Mouse (Mus musculus): ENCODE measurements around the gene Slc8a1.

Gene Slc8a1

GRCm38 (mm10) chr17:81576893-81577292 is 161.3 kb downstream of the Slc8a1 start:
- no peak for DNase-seq (ENCODE audit: low read depth, low spot score)

GRCm38 (mm10) chr17:81565634-81566372 is 172.4 kb downstream of the Slc8a1 start:
- no peak for DNase-seq (ENCODE audit: low read depth, low spot score)

GRCm38 (mm10) chr17:81554052-81554734 is 184.0 kb downstream of the Slc8a1 start:
- DNase-seq (ENCODE audit: low read depth, low spot score) = no peak

- no peak for DNase-seq (ENCODE audit: low read depth, low spot score)
Observed at GRCm38 (mm10) chr17:81551856-81552635, 186.1 kb downstream of the Slc8a1 start.

DNA sequence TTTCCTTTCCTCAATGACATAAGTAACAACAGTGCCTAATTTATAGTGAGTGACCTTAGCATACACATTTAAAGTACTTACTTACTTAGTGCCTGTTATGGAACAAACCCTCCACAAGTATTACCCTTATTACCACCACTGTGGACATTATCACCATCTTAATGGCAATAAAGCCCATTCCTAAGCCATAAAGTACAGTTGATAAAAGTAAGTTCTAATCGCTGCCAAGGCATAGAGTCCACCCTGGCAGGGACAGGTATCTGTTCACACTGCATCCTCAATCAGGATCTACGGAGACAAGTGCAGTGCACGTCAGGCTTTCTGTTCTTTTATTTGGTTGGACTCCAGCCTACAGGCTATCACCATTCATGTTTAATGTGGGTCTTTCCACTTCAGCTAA is 187.3 kb downstream of the Slc8a1 start:
- DNase-seq (ENCODE audit: low read depth, low spot score) = no peak

- no peak for DNase-seq (ENCODE audit: low read depth, low spot score)
Observed at GRCm38 (mm10) chr17:81548016-81548415, 190.2 kb downstream of the Slc8a1 start.

- DNase-seq (ENCODE audit: low read depth, low spot score) = no peak
Observed at GRCm38 (mm10) chr17:81546525-81546924, 191.7 kb downstream of the Slc8a1 start.

GRCm38 (mm10) chr17:81546012-81546411 is 192.2 kb downstream of the Slc8a1 start:
- no peak for DNase-seq (ENCODE audit: low read depth, low spot score)

- no peak for DNase-seq (ENCODE audit: low read depth, low spot score)
Observed at GRCm38 (mm10) chr17:81544926-81545325, 193.3 kb downstream of the Slc8a1 start.

GRCm38 (mm10) chr17:81542313-81543185 is 195.6 kb downstream of the Slc8a1 start:
- DNase-seq (ENCODE audit: low read depth, low spot score) = no peak

DNA sequence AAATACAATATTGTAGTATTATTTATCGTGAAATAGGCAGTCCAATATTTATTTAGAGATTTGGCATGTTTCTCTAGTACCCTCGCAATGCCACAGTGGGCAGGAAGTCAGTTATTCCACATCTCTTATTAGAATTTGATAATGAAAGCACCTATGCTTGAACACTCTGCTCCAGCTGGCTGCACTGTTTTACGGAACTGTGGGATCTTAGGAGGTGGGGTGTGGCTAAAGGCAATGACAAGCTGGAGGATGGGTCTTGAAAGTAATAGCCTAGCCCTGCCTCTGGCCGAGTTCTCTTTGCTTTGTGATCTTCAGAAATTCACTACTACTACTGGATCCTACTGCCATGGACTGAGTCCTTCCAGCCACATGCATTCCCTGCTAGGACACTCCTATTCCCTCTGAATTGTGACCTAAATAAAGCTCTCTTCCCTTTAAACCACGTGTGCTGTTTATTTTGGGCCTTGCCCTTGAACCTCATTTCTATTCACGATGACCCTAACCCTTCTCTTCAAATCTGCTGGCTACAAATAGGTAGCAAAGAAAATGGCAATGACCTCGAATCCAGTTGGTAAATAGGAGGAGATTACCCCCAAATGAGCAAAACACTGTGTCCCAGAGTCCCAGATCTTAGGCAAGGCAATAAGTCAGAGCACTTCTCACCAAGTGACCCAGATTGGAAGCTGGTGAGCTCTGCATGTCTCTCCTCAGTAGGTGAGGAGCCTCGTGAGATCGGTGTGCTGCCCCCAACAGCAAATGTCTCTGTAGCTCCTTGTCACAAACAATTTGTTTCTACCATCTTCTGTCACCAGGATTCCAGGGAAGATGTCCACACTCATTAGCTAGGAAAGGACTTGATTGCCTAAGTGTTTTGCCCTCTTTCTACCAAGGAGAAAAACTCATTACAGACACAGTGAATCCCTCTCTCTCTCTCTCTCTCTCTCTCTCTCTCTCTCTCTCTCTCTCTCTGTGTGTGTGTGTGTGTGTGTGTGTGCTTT is 199.7 kb downstream of the Slc8a1 start:
- DNase-seq (ENCODE audit: low read depth, low spot score) = no peak

- no peak for DNase-seq (ENCODE audit: low read depth, low spot score)
Observed at GRCm38 (mm10) chr17:81536093-81536492, 202.1 kb downstream of the Slc8a1 start.

- DNase-seq (ENCODE audit: low read depth, low spot score) = no peak
Observed at GRCm38 (mm10) chr17:81529849-81530248, 208.3 kb downstream of the Slc8a1 start.

DNA sequence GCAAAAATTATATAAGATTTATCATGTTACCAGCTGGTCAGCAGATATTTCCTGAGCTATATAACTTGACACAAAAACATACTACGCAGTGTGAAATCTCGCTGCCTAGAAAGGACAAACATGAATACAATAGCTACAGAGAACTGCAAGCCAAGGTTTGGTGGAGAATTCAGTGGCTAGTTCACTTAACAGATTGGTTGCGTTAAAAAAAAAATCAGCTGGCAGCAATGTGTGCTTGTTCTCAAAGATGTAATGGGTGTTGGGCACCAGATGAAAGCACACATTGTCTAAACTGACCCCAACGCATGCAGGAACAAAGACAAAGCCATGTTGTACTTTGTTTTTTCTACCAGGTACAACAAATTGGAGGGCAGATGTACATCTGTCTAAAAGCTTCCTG is 209.2 kb downstream of the Slc8a1 start:
- DNase-seq (ENCODE audit: low read depth, low spot score) = no peak

GRCm38 (mm10) chr17:81526463-81526862 is 211.7 kb downstream of the Slc8a1 start:
- DNase-seq (ENCODE audit: low read depth, low spot score) = no peak

DNA sequence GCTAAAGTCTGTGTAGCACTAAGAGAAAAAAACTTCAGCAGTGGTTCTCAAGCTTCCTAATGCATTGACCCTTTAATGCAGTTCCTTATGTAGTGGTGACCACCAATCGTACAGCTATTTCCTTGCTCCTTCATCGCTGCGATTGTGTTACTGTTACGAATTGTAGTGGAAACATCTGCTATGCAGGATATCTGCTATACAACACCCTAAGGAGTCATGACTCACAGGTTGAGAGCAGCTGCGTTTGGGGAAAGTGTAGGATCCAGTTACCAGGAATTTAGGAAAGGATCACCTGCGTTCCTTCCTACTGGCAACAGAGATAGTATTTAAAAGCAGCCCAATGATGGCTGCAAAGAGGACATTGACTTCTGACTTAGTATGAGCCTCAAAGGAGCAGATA is 213.4 kb downstream of the Slc8a1 start:
- no peak for DNase-seq (ENCODE audit: low read depth, low spot score)

DNA sequence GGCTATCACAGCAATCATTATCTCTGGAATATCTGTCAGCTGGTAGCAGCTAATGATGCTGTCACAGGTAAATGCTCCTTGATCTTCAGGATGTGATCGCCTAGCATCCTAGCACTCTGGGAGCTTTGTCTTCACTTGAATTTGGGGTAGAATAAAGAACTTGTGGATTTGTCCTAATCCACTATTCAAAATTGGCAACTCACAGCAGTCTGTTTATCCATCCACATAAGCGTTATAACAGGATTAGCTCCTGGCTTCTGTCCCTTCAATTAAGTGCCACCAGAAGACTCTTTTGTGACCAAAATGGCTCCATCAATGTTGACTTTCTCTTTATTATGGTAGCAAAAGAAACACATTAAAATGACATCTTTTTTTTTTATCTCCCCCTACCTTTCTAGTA is 214.2 kb downstream of the Slc8a1 start:
- DNase-seq (ENCODE audit: low read depth, low spot score) = no peak

DNA sequence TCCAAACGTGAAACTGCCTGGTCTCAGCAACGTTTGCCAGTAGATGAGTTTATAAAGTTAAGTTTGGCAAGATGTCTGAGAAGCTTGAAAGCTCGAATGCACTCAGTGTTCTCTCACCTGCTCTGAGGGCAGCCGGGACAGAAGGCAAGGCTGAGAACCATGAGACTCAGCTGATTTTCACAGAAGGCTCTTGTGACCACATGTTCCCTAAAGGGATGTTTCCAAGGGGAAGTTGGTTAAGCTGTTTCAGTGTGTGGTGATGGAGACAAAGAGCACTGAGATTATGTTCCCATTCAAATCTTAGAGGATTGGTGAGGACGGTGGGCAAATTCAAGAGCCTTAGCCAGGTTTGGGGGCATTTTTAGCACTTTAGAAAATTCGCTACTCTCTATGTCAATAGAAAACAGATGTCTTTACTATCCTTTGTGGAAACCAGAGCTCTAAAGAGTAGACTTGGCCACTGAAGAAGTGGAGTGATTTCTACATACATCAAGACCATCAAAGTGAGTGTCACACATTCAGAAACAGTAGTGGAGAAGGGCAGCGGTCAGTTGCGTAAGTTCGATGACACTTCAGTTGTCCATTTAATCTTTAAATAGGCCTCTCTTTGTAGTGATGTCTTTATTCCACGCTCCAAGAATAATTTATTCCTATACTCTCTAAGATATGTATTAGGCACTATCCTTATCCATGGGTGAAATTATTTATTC is 219.7 kb downstream of the Slc8a1 start:
- DNase-seq (ENCODE audit: low read depth, low spot score) = no peak

- no peak for DNase-seq (ENCODE audit: low read depth, low spot score)
Observed at GRCm38 (mm10) chr17:81516155-81516554, 222.0 kb downstream of the Slc8a1 start.

GRCm38 (mm10) chr17:81514022-81514421 is 224.2 kb downstream of the Slc8a1 start:
- no peak for DNase-seq (ENCODE audit: low read depth, low spot score)
